Mouse (Mus musculus) small intestine, adult 2 months (tissue): Measurements from ENCODE around the gene Tph2.

ENCODE experiments used
- CTCF ChIP-seq: fragments of 200-500 bp; IDR thresholded peaks from 2 replicates; pipeline ENCODE4 v1.5.1; 2012; ENCODE audit warnings: low read depth, mild to moderate bottlenecking, control low read depth, inconsistent platforms, low read length, moderate library complexity, mixed read lengths; ENCODE audit not compliant: insufficient replicate concordance, insufficient read length; ENCODE audit errors: extremely low read depth
- POLR2A ChIP-seq: fragments of 200-500 bp; IDR thresholded peaks from 2 replicates; pipeline ENCODE4 v1.6.1; 2012; ENCODE audit warnings: low read depth, mild to moderate bottlenecking, control low read depth, inconsistent platforms, low read length, moderate library complexity

DNA sequence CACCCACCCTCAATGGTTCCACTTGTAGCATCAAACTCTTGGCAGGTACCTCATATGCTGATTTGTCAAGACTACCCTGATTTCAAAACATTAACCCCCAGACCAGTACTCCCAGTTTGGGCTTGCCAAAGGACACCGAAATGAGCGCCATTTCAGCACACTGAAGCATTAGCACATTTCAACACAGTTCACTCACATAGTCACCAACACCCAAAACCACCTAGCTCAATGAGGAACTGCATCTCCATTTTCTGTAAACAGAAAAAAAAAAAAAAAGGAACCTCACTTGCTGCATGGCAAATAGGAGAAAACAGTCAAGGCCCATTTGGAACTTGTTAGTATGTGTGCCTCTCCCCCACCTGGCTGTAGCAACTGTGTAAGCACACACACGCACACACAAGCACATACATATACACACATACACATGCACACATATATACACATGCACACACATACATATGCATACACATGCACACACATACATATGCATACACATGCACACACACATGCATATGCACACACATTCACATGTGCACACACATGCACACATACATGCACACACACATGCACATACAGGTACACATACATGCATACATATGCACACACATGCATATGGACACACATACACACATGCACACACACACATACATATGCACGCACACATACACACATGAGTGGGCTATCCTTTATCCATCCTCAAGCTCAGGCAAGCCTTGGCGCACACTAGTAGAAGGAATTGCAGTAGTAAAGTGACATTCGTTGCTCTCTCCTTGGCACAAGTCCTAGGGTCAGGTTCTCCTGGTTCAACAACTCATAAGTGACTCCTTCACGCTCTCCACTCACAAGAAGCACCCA lies 14.1 kb downstream of the Tph2 start:
- TF ChIP-seq POLR2A (no peak), CTCF (no peak)
